Mouse (Mus musculus): ENCODE measurements at regions not wholly inside any gene's neighbourhood (a gene's known extent, or its start where the extent isn't known, plus 50 kb on each side); places are given as distances from the start of the nearest gene placed in this dataset.

DNA sequence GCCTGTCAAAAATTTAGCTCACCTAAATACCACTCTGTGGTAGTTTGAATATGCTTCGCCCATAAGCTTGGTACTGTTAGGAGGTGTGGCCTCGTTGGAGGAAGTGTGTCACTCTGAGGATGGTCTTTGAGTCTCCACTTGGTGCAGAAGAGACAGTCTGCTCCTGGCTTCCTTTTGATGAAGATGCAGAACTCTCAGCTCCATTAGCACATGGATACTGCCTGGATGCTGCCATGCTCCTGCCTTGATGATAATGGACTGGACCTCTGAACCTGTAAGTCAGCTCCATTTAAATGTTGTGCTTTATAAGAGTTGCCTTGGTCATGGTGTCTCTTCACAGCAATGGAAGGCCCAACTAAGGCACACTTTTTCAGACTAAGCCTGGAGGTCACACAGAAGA is 56.9 kb upstream of the Pik3r1 start:
- H3K27ac ChIP-seq (replicated peaks; ENCODE audit: low read depth, low read length): no peak overlapping the region
- no peaks in the 10 kb centered on the region for H3K4me1 ChIP-seq (ENCODE audit: control insufficient read depth, insufficient read depth, insufficient read length, low read length)
- H3K4me3 ChIP-seq (ENCODE audit: insufficient read depth, low read depth, low read length): no peak overlapping the region

GRCm38 (mm10) chr13:101831872-101832629 is 64.0 kb upstream of the Pik3r1 start:
- H3K27ac ChIP-seq (replicated peaks; ENCODE audit: low read depth, low read length): no peak overlapping the region
- no peaks in the 10 kb centered on the region for H3K4me1 ChIP-seq (ENCODE audit: control insufficient read depth, insufficient read depth, insufficient read length, low read length)
- no peak overlapping the region for H3K4me3 ChIP-seq (ENCODE audit: insufficient read depth, low read depth, low read length)

DNA sequence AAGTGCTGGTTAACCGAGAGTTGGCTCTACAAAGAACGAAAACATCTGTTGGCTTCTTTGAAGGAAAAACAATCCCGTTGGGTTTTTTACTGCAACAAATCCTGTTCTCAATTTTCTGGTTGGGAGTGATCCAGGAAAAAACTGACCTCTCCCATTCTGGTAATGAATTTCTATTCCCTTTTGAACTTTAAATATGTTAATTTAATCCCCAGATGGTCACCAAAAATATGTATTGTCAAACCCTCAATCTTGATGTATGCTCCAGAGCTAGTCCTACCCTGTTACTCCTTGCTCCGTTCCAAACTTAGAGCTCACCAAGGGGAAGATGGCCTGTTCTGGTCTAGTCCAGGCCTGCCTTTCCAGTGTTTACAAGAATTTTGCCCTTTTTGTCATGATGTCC is 66.5 kb upstream of the Pik3r1 start:
- no peak overlapping the region for H3K4me3 ChIP-seq (ENCODE audit: insufficient read depth, low read depth, low read length)
- no peaks in the 10 kb centered on the region for H3K4me1 ChIP-seq (ENCODE audit: control insufficient read depth, insufficient read depth, insufficient read length, low read length)
- no peak overlapping the region for H3K27ac ChIP-seq (replicated peaks; ENCODE audit: low read depth, low read length)

DNA sequence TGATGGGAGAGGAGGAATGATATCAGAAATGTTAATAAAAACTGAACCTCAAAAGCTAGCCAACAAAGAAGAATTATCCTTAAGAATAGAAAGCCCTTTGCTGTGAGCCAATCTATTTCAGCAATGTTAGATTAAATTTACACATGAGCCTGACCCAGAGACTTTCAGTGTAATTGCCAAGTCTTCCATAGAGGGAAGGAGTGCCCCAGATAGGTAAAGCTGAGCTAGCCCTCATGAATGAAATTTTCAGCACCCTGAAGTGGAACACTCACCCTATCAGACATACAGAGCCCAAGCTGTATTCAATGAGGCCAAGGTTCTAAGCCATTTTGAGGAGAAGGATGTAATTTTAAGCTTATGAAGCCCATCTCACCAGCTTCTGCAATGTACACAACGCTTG is 69.0 kb upstream of the Pik3r1 start:
- Histone ChIP-seq H3K4me1 (ENCODE audit: control insufficient read depth, insufficient read depth, insufficient read length, low read length) (no peaks in the 10 kb centered on the region), H3K27ac (replicated peaks; ENCODE audit: low read depth, low read length) (no peak overlapping the region), H3K4me3 (ENCODE audit: insufficient read depth, low read depth, low read length) (no peak overlapping the region)

- H3K4me1 ChIP-seq (ENCODE audit: control insufficient read depth, insufficient read depth, insufficient read length, low read length): peaks cover 8% of the 10 kb centered on the region
- H3K27ac ChIP-seq (replicated peaks; ENCODE audit: low read depth, low read length): no peak overlapping the region
- no peak overlapping the region for H3K4me3 ChIP-seq (ENCODE audit: insufficient read depth, low read depth, low read length)
Observed at GRCm38 (mm10) chr13:101844461-101845440, 76.7 kb upstream of the Pik3r1 start.

DNA sequence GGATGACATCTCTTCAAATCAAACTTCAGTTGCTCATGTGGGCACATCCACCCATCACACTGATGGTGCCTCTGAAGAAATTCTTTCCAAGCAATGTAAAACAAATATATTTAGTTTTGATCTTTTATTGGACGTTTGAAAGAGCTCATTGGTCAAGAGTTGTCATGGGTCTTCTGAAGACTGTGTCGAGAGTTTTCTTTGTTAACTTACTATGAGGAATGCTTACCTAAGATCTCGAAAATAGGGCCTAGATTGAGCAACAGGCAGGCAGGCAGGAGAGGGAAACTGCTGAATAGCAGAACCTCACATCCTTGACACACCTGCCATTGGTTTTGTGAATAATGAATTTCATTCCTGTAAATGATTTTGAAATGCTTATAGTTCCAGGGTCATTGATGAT is 78.0 kb upstream of the Pik3r1 start:
- no peak overlapping the region for H3K27ac ChIP-seq (replicated peaks; ENCODE audit: low read depth, low read length)
- peaks cover 8% of the 10 kb centered on the region for H3K4me1 ChIP-seq (ENCODE audit: control insufficient read depth, insufficient read depth, insufficient read length, low read length)
- no peak overlapping the region for H3K4me3 ChIP-seq (ENCODE audit: insufficient read depth, low read depth, low read length)

GRCm38 (mm10) chr13:101847879-101848600 is 80.0 kb upstream of the Pik3r1 start:
- peaks cover 8% of the 10 kb centered on the region for H3K4me1 ChIP-seq (ENCODE audit: control insufficient read depth, insufficient read depth, insufficient read length, low read length)
- H3K4me3 ChIP-seq (ENCODE audit: insufficient read depth, low read depth, low read length): no peak overlapping the region
- H3K27ac ChIP-seq (replicated peaks; ENCODE audit: low read depth, low read length): no peak overlapping the region

GRCm38 (mm10) chr13:101848601-101849147 is 80.7 kb upstream of the Pik3r1 start:
- no peak overlapping the region for H3K27ac ChIP-seq (replicated peaks; ENCODE audit: low read depth, low read length)

GRCm38 (mm10) chr13:101849416-101849815 is 81.4 kb upstream of the Pik3r1 start:
- no peak overlapping the region for H3K27ac ChIP-seq (replicated peaks; ENCODE audit: low read depth, low read length)

More at GRCm38 (mm10) chr13:101848601-101849147, 80.7 kb upstream of the Pik3r1 start:
- H3K4me3 ChIP-seq (ENCODE audit: insufficient read depth, low read depth, low read length): no peak overlapping the region
- H3K4me1 ChIP-seq (ENCODE audit: control insufficient read depth, insufficient read depth, insufficient read length, low read length): peaks cover 8% of the 10 kb centered on the region

GRCm38 (mm10) chr13:101851329-101851728 is 83.3 kb upstream of the Pik3r1 start:
- Histone ChIP-seq H3K27ac (replicated peaks; ENCODE audit: low read depth, low read length) (no peak overlapping the region), H3K4me1 (ENCODE audit: control insufficient read depth, insufficient read depth, insufficient read length, low read length) (peaks cover 8% of the 10 kb centered on the region), H3K4me3 (ENCODE audit: insufficient read depth, low read depth, low read length) (no peak overlapping the region)

More at GRCm38 (mm10) chr13:101849416-101849815, 81.4 kb upstream of the Pik3r1 start:
- Histone ChIP-seq H3K4me3 (ENCODE audit: insufficient read depth, low read depth, low read length) (no peak overlapping the region), H3K4me1 (ENCODE audit: control insufficient read depth, insufficient read depth, insufficient read length, low read length) (peaks cover 8% of the 10 kb centered on the region)

- H3K4me1 ChIP-seq (ENCODE audit: control insufficient read depth, insufficient read depth, insufficient read length, low read length): peaks cover 6% of the 10 kb centered on the region
- no peak overlapping the region for H3K4me3 ChIP-seq (ENCODE audit: insufficient read depth, low read depth, low read length)
- H3K27ac ChIP-seq (replicated peaks; ENCODE audit: low read depth, low read length): no peak overlapping the region
Observed at GRCm38 (mm10) chr13:101852960-101853359, 84.9 kb upstream of the Pik3r1 start.

GRCm38 (mm10) chr13:101855141-101855540 is 87.1 kb upstream of the Pik3r1 start:
- H3K4me3 ChIP-seq (ENCODE audit: insufficient read depth, low read depth, low read length): no peak overlapping the region

GRCm38 (mm10) chr13:101860704-101861103 is 92.7 kb upstream of the Pik3r1 start:
- Histone ChIP-seq H3K4me3 (ENCODE audit: insufficient read depth, low read depth, low read length) (no peak overlapping the region), H3K27ac (replicated peaks; ENCODE audit: low read depth, low read length) (no peak overlapping the region), H3K4me1 (ENCODE audit: control insufficient read depth, insufficient read depth, insufficient read length, low read length) (no peaks in the 10 kb centered on the region)

More at GRCm38 (mm10) chr13:101855141-101855540, 87.1 kb upstream of the Pik3r1 start:
- no peaks in the 10 kb centered on the region for H3K4me1 ChIP-seq (ENCODE audit: control insufficient read depth, insufficient read depth, insufficient read length, low read length)
- H3K27ac ChIP-seq (replicated peaks; ENCODE audit: low read depth, low read length): no peak overlapping the region

- no peaks in the 10 kb centered on the region for H3K4me1 ChIP-seq (ENCODE audit: control insufficient read depth, insufficient read depth, insufficient read length, low read length)
- H3K27ac ChIP-seq (replicated peaks; ENCODE audit: low read depth, low read length): no peak overlapping the region
- H3K4me3 ChIP-seq (ENCODE audit: insufficient read depth, low read depth, low read length): no peak overlapping the region
Observed at GRCm38 (mm10) chr13:101862011-101862410, 94.0 kb upstream of the Pik3r1 start.

- Histone ChIP-seq H3K4me3 (ENCODE audit: insufficient read depth, low read depth, low read length) (no peak overlapping the region), H3K4me1 (ENCODE audit: control insufficient read depth, insufficient read depth, insufficient read length, low read length) (no peaks in the 10 kb centered on the region), H3K27ac (replicated peaks; ENCODE audit: low read depth, low read length) (no peak overlapping the region)
Observed at GRCm38 (mm10) chr13:101863015-101863414, 95.0 kb upstream of the Pik3r1 start.

Data from brown adipose tissue, adult 24 weeks (tissue).